Mouse (Mus musculus): ENCODE measurements around the gene Scamp2. TPM values are rescaled to one million over a fixed set of nuclear protein-coding genes. Genes with fewer than 3 reads are reported as not detected.
A peak's percentile ranks its signal among the peaks of the same experiment; 100 is the strongest.

Gene Scamp2
- polyA plus RNA-seq (2015; fragmentation: Nextera tagmentation; extraction: Ambion mirVana) = 49.6 and 50.6 TPM in 2 replicates

DNA sequence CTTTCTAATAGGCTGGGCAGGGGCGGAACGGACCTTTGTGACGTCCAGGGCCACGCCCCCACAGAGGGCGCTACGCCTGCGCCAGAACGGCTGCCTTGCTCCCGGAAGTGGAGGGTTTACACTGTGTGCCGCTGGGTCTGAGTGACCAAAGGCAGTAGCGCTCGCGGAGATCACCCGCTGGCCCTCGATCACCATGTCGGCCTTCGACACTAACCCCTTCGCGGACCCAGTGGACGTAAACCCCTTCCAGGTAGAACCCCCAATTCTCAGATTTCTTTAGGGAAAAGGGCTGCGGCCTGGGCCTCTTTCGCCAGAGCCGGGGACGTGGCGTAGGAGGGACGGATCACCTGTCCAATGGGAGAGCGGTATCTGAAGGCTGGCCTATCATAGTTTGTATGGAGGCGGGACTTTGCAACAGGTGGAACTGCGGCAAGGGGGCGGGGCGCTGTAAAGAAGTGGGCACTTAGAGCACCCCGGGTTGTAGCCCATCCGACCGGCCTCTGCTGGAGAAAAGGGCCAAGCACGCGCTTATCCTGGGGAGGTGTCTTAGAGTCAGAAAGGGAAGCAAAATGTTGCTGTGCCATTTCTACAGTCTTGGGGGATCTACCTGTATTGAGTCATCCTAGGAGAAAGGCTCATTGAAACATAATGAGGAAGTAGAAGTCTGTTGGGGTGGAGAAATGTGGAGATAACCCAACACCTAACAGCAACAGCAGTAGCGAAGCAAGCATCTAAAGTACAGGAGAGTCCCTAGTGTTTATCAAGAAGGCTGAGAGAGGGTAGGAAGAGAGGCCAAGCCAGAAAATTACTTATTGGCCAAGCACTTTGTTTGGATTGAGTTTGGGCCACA is at the start of gene Scamp2:
Gene Scamp2, plus strand, starts transcription at position 83 of the 850 bp plus-strand sequence.
- WGBS = under 1% methylated on average over 37 of the region's 37 CpGs
- Histone ChIP-seq H3K4me3 (peak within 1 kb of the TSS; percentile 74), H3K36me3 (replicated peaks) (no peaks in the 10 kb centered on the region), H3K27ac (peak within 1 kb of the TSS; percentile 82), H3K9me3 (no peaks in the 10 kb centered on the region), H3K27me3 (replicated peaks) (peaks cover 3% of the 10 kb centered on the region; the same call in 1 of the 2 replicates), H3K9ac (peak within 1 kb of the TSS; percentile 70), H3K4me1 (peaks cover 32% of the 10 kb centered on the region), H3K4me2 (peak within 1 kb of the TSS; percentile 83)
- peak; percentile 100 for ATAC-seq (replicated peaks)

GRCm38 (mm10) chr9:57517113-57517512 is 43.6 kb upstream of the Scamp2 start:
- ATAC-seq (replicated peaks) = no peak
- H3K4me3 ChIP-seq = no peak overlapping the region
- H3K27ac ChIP-seq = peak overlapping the region; percentile 66
- H3K36me3 ChIP-seq (replicated peaks) = no peaks in the 10 kb centered on the region
- 12% methylated on average over 3 of the region's 3 CpGs for WGBS
- peaks cover 6% of the 10 kb centered on the region for H3K4me1 ChIP-seq
- H3K9me3 ChIP-seq = no peaks in the 10 kb centered on the region
- H3K9ac ChIP-seq = no peak overlapping the region
- no peak overlapping the region for H3K4me2 ChIP-seq
- no peaks in the 10 kb centered on the region for H3K27me3 ChIP-seq (replicated peaks)

- Histone ChIP-seq H3K9me3 (no peaks in the 10 kb centered on the region), H3K36me3 (replicated peaks) (no peaks in the 10 kb centered on the region), H3K9ac (peak overlapping the region; percentile 40), H3K27me3 (replicated peaks) (no peaks in the 10 kb centered on the region), H3K27ac (peak overlapping the region; percentile 91), H3K4me1 (peaks cover 37% of the 10 kb centered on the region), H3K4me3 (peak overlapping the region; percentile 92), H3K4me2 (peak overlapping the region; percentile 83)
- 24% methylated on average over 16 of the region's 16 CpGs for WGBS
- peak; percentile 43 for ATAC-seq (replicated peaks)
These were observed 40.2 kb upstream of the Scamp2 start for GRCm38 (mm10) chr9:57520375-57521055.

DNA sequence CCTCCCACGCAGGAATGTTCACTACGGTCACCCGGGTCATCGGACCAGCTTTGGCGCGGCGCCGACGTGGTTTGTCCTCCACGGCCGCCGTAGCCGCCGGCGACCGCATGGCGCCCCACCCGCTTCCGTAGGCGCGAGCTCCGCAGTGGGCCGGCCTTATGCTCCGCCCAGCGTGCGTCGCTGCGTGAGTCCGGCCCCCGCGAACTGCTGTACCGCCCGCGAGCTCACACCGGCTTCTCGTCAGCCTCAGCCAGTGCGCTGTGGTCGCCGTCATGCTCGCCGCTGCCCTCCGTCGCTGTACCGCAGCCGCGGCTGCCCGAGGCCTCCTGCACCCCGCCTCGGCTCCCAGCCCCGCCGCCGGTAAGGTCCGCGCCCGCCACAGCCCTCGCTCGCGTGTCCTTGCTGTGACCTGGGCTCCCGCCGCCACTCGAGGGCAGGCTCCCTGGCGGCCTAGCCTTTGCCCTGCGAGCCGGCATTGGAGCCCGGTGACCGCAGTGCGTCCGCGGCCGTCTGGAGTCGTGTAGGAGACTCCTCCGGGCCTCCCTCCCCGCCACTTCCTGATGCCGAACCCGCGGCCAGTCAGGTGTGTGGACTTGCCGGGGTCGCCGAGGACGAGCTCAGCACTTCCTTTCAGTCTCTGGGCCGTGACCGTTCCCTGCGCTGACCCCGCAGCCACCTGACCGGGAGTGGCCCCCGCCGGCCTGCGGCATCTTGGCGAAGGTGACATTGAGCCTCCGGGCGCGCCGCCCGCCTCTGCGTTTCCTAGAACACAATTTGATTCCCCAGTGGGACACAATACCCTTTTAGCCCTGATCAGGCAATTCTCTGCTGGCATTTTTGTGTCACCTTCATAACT is 39.5 kb upstream of the Scamp2 start, which contains the start of gene Cox5a:
Gene Cox5a, plus strand, starts transcription at position 219 of the 856 bp plus-strand sequence.
- peak within 1 kb of the TSS; percentile 83 for H3K4me2 ChIP-seq
- no peaks in the 10 kb centered on the region for H3K36me3 ChIP-seq (replicated peaks)
- H3K27me3 ChIP-seq (replicated peaks) = no peaks in the 10 kb centered on the region
- peak within 1 kb of the TSS; percentile 91 for H3K27ac ChIP-seq
- under 1% methylated on average over 95 of the region's 95 CpGs for WGBS
- no peaks in the 10 kb centered on the region for H3K9me3 ChIP-seq
- H3K9ac ChIP-seq = peak within 1 kb of the TSS; percentile 98
- H3K4me1 ChIP-seq = peaks cover 39% of the 10 kb centered on the region
- H3K4me3 ChIP-seq = peak within 1 kb of the TSS; percentile 92
- peak; percentile 96 for ATAC-seq (replicated peaks)

GRCm38 (mm10) chr9:57522114-57522860 is 38.5 kb upstream of the Scamp2 start:
- Histone ChIP-seq H3K9me3 (no peaks in the 10 kb centered on the region), H3K9ac (peak overlapping the region; percentile 98), H3K27ac (peak overlapping the region; percentile 91; the same call in 1 of the 2 replicates), H3K4me1 (peaks cover 39% of the 10 kb centered on the region), H3K36me3 (replicated peaks) (no peaks in the 10 kb centered on the region), H3K27me3 (replicated peaks) (no peaks in the 10 kb centered on the region), H3K4me2 (peak overlapping the region; percentile 83), H3K4me3 (peak overlapping the region; percentile 92)
- no peak for ATAC-seq (replicated peaks)
- WGBS = 37% methylated on average over 7 of the region's 7 CpGs

GRCm38 (mm10) chr9:57522861-57523246 is 37.9 kb upstream of the Scamp2 start:
- H3K27ac ChIP-seq = no peak overlapping the region
- H3K9ac ChIP-seq = no peak overlapping the region
- WGBS = 85% methylated on average over 4 of the region's 4 CpGs
- no peaks in the 10 kb centered on the region for H3K27me3 ChIP-seq (replicated peaks)
- H3K4me3 ChIP-seq = peak overlapping the region; percentile 92
- H3K9me3 ChIP-seq = no peaks in the 10 kb centered on the region
- no peaks in the 10 kb centered on the region for H3K36me3 ChIP-seq (replicated peaks)
- H3K4me1 ChIP-seq = peaks cover 39% of the 10 kb centered on the region
- no peak for ATAC-seq (replicated peaks)
- peak overlapping the region; percentile 83 for H3K4me2 ChIP-seq

DNA sequence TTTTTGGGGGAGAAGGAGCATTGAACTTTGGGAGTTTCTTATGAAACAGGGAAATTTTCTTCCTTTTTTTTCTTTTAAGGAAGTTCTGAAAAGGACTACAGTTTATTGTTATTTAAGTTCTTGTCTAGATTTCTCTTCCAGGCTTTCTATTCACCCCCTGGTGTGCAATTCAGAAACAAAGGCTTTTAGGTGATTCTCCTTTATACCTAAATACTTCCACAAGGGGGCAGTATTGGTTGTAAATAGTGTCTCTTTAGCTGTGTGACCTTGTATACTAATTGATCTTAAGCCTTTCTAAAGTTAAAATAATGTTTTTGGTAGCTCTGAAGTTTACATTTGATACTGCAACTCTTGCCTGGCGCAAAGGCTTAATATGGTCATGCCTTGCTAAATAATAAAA is 37.0 kb upstream of the Scamp2 start:
- H3K9ac ChIP-seq = no peak overlapping the region
- H3K4me3 ChIP-seq = no peak overlapping the region
- ATAC-seq (replicated peaks) = no peak
- H3K4me2 ChIP-seq = peak overlapping the region; percentile 83; the same call in 1 of the 2 replicates
- no peaks in the 10 kb centered on the region for H3K36me3 ChIP-seq (replicated peaks)
- 85% methylated on average over 1 of the region's 1 CpGs for WGBS
- no peak overlapping the region for H3K27ac ChIP-seq
- no peaks in the 10 kb centered on the region for H3K27me3 ChIP-seq (replicated peaks)
- H3K9me3 ChIP-seq = no peaks in the 10 kb centered on the region
- H3K4me1 ChIP-seq = peaks cover 39% of the 10 kb centered on the region

- H3K27ac ChIP-seq = no peak overlapping the region
- no peaks in the 10 kb centered on the region for H3K27me3 ChIP-seq (replicated peaks)
- no peak overlapping the region for H3K4me2 ChIP-seq
- H3K36me3 ChIP-seq (replicated peaks) = no peaks in the 10 kb centered on the region
- H3K4me1 ChIP-seq = peaks cover 39% of the 10 kb centered on the region
- H3K4me3 ChIP-seq = no peak overlapping the region
- no peaks in the 10 kb centered on the region for H3K9me3 ChIP-seq
- no peak for ATAC-seq (replicated peaks)
- no peak overlapping the region for H3K9ac ChIP-seq
These were observed 36.3 kb upstream of the Scamp2 start for GRCm38 (mm10) chr9:57524439-57524838.

DNA sequence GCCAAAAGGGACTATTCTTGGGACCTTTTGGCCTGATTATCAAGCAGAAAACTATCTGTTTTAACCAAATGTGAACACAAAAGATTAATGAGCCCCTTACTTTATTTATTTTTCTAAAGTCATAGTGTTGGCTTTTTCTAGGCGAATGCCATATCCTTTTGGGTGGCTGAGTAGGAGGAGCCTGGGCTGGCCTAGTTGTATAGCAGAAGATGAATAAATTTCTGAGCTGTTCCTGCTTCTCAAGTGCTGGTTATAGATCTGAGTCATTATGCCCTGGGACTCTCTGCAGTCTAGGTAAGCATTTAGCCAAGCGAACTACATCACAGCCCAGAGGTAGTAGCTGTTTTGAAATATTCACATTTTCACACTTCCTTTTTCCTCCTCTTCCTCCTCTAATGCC is 35.2 kb upstream of the Scamp2 start:
- Histone ChIP-seq H3K4me1 (peaks cover 36% of the 10 kb centered on the region), H3K27me3 (replicated peaks) (no peaks in the 10 kb centered on the region), H3K27ac (no peak overlapping the region), H3K4me2 (no peak overlapping the region), H3K9ac (no peak overlapping the region; the same call in 1 of the 2 replicates), H3K36me3 (replicated peaks) (no peaks in the 10 kb centered on the region), H3K4me3 (no peak overlapping the region), H3K9me3 (no peaks in the 10 kb centered on the region)
- WGBS = 88% methylated on average over 2 of the region's 2 CpGs
- ATAC-seq (replicated peaks) = no peak

GRCm38 (mm10) chr9:57526435-57526834 is 34.3 kb upstream of the Scamp2 start:
- H3K27ac ChIP-seq = no peak overlapping the region
- H3K4me2 ChIP-seq = no peak overlapping the region
- no peaks in the 10 kb centered on the region for H3K27me3 ChIP-seq (replicated peaks)
- peaks cover 35% of the 10 kb centered on the region for H3K4me1 ChIP-seq
- ATAC-seq (replicated peaks) = no peak
- H3K4me3 ChIP-seq = no peak overlapping the region
- no peak overlapping the region for H3K9ac ChIP-seq
- H3K36me3 ChIP-seq (replicated peaks) = peaks cover 3% of the 10 kb centered on the region
- no peaks in the 10 kb centered on the region for H3K9me3 ChIP-seq

GRCm38 (mm10) chr9:57531946-57532345 is 28.8 kb upstream of the Scamp2 start:
- H3K27me3 ChIP-seq (replicated peaks) = no peaks in the 10 kb centered on the region
- H3K4me2 ChIP-seq = no peak overlapping the region
- H3K27ac ChIP-seq = no peak overlapping the region
- no peaks in the 10 kb centered on the region for H3K9me3 ChIP-seq
- no peak overlapping the region for H3K4me3 ChIP-seq
- peaks cover 15% of the 10 kb centered on the region for H3K36me3 ChIP-seq (replicated peaks)
- 94% methylated on average over 1 of the region's 1 CpGs for WGBS
- no peak overlapping the region for H3K9ac ChIP-seq
- no peak for ATAC-seq (replicated peaks)
- H3K4me1 ChIP-seq = peaks cover 5% of the 10 kb centered on the region

Data from midbrain, embryonic 15.5 days (tissue).